Mouse (Mus musculus) left cerebral cortex, adult 2 months (tissue): ENCODE data around the gene Kng2. TPM values are rescaled to one million over a fixed set of nuclear protein-coding genes. Genes with fewer than 3 reads are reported as not detected.
"Not testable (repeated sequence)": the region's sequence is repeated elsewhere in the genome, so short reads cannot be mapped to it uniquely, and the experiment has no call there.

Experiments
- DNase-seq, 2 experiments: peaks; one replicate each; pipeline ENCODE4 v3.0.0; 2021 to 2022; ENCODE audit warnings: low spot score in 2 of 2, mixed read lengths in 1 of 2; ENCODE audit errors: extremely low spot score in 1 of 2
- H3K27ac ChIP-seq: fragments of 200-600 bp; 2 replicates; pipeline ENCODE4 v1.8.1; 2022
- H3K4me3 ChIP-seq: fragments of 200-600 bp; 2 replicates; pipeline ENCODE4 v1.8.1; 2022
- CTCF ChIP-seq: fragments of 200-600 bp; IDR thresholded peaks from 2 replicates; pipeline ENCODE4 v1.8.1; 2022; ENCODE audit warnings: antibody characterized with exemption, mild to moderate bottlenecking, moderate library complexity
- intact Hi-C: fragments of 180-260 bp; cut with DNase I; formaldehyde crosslinking; loops from one replicate; pipeline ENCODE4 v1.15.1; 2025
- total RNA-seq, 2 experiments: library from RNA; stranded (reverse); gene quantifications; 2 replicates each; pipeline ENCODE4 v1.2.3; 2021

The Kng2 gene
- total RNA-seq, 2 experiments from 2014 or later, result not detected

DNA sequence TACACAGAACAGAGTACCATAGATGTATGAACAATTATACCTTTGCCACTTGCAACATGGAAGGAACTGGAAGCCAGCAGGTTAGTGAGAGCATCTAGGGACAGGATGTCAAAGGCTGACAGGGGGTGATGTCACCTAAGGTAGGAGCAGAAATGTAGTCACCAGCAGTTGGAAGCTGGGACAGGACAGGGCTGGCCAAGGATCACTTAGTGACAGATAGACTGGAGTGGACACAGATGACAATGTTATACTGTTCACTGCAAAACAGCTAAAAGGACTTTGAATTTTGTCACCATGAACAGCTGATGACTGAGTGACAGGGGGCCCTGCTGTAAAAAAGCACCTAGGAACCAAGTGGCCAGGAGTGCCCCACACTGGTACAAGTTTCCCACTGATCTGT lies 2.7 kb downstream of the Kng2 start:
- no peak for TF ChIP-seq CTCF
- no peak overlapping the region for H3K27ac ChIP-seq
- H3K4me3 ChIP-seq, result no peak overlapping the region
- intact Hi-C loops, result no loop called here
- DNase-seq, result no peak

DNA sequence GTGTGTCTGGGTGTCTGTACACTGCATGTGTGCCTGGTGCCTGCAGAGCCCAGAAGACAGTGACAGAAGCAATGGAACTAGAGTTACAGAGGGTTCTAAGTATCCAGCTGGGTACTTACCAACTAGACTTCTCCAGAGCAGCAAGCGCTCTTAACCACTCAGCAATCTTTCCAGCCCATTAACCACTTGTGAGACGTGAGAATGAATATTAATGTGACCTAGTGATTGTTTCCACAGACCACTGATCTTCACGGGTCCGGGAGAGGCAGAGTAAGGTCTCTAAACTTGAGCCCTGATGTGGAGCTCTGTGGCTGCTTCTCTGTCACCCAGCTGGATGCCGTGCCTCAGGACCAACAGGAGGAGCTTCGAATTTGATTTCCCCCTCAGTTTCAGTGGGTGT lies 4.2 kb downstream of the Kng2 start:
- TF ChIP-seq CTCF, result no peak
- Histone ChIP-seq H3K4me3 (no peak overlapping the region), H3K27ac (no peak overlapping the region)
- no peak for DNase-seq
- intact Hi-C loops, result no loop called here

GRCm38 (mm10) chr16:23020571-23020970 lies 8.7 kb downstream of the Kng2 start:
- H3K4me3 ChIP-seq, H3K27ac ChIP-seq, intact Hi-C loops, DNase-seq: not testable (repeated sequence)

DNA sequence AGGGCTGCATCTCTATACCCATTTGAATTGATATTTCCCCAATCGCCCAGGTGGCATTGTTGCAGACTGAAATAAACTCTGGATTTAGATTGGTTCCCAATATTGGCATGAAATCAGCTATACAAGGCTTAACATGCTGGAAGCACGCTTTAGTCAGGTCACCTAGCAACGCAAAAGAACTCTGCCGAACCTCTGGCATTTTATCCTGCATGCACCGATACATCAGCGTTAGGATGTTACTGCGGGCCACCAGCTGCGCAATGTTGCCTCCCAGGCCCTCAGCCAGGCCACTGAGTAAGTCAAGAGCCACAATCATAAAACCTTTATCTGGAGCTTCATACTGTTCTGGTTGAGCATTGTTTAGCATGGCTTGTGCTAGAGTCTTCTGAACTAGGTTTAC lies 14.6 kb downstream of the Kng2 start:
- DNase-seq, H3K4me3 ChIP-seq, H3K27ac ChIP-seq, intact Hi-C loops: not testable (repeated sequence)

DNA sequence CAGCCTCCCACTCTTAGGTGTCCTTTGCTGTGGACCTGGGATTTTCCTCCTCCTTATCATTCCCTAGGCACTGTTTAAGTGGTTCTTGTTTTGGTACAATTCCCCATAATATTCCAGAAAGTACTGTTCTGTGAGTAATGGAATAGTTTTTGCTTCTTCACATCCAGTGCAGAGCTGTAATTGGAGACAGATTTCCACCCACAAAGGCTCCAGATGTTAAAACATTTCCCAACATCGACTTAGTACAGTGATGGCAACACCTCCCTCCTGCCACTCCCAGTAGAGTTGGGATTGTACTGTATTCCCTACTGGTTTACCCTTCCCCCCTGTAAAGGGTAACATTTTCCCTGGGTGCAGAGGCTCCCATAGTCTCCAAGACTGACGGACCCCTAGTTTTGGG lies 15.5 kb downstream of the Kng2 start:
- intact Hi-C loops, H3K4me3 ChIP-seq: not testable (repeated sequence)

DNA sequence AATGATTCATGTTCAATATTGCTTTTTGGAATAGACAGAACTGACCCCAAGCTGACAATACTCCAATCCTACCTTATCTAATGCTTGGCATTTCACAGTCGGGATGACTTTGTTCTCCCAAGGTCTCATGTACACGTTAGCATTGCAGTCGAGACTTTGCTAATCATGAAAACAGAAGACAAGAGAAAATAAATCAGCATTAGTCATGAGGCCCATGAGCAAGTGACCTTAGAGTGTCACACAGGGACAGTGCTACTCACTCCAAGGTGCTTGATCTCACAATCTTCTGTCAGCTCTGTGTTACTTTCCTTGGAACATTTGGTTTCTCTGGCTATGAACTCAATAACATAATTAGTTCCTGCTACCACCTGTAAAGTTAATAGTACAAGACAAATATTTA lies 32.3 kb downstream of the Kng2 start:
- H3K4me3 ChIP-seq, DNase-seq, intact Hi-C loops, H3K27ac ChIP-seq: not testable (repeated sequence)

More for the DNA sequence above, 15.5 kb downstream of the Kng2 start:
- H3K27ac ChIP-seq, DNase-seq: not testable (repeated sequence)

DNA sequence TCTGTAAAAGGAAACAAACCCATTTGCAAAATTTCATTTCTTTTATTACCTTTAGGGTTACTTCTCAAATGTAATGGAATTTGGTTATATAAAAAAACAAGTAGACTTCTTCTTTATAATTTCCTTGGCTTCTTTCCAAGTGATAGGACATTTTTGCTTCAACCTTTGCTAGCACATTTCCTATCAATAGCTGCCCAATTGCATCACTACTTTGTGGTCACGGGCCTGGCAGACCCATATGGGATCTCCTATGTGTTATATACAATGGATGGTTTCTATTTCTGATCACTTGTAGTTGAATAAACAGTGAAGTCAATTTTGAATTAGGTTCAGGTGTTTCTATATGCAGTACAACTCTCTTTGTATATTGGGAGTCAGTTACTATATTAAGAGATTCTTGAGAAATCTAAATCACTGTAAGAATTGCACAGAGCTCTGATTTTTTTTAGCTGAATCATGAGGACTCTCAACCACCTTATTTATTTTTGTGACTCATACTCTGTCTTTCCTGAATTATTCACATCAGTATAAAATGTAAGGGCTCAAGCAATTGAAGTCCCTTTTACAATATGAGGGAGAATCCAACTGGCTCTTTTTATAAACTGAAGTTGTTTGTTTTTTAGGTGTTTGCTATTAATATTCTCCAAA lies 61.8 kb downstream of the Kng2 start:
- intact Hi-C loops, result no loop called here
- no peak for DNase-seq
- no peak for TF ChIP-seq CTCF
- no peak overlapping the region for H3K4me3 ChIP-seq
- H3K27ac ChIP-seq, result no peak overlapping the region

DNA sequence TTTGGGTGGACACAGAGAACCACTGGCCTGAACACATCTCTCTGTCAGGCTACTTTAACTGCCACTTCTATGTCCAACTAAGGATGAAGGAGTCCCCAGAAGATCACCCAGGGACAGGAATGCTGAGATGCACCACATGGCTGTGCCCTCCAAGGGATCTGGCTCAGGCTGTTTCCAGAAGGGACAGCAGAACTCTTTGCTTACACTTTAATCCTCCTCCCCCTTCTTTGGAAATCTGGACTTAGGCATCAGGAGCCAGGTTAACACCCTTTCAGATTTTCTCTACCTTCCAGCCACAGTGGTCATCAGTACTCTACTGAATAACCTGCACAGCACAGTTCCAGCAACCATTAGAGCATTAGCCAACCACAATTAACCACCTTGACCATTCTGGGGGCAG lies 66.0 kb downstream of the Kng2 start:
- Histone ChIP-seq H3K27ac (no peak overlapping the region), H3K4me3 (no peak overlapping the region)
- intact Hi-C loops, result no loop called here
- TF ChIP-seq CTCF, result no peak
- no peak for DNase-seq

DNA sequence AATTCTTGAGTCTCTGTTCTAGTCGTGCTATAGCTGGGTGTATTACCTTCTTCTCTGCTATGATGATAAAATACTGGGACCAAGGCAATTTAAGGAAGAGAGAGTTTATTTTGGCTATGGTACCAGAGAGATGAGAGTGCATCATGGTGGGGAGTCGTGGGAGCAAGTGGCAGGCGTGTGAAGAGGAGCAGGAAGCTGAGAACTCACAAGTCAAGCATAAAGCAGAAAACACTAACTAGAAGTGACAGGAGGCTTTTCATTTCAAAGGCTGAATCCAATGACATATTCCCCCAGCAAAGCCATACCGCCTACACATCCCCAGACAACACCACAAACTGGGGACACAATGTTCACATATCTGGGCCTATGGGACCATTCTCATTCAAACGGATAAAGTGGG lies 67.0 kb downstream of the Kng2 start:
- no peak overlapping the region for H3K4me3 ChIP-seq
- intact Hi-C loops, result no loop called here
- TF ChIP-seq CTCF, result no peak

GRCm38 (mm10) chr16:22961073-22961472 lies 68.2 kb downstream of the Kng2 start:
- Histone ChIP-seq H3K4me3 (no peak overlapping the region), H3K27ac (no peak overlapping the region)
- no peak for DNase-seq
- intact Hi-C loops, result no loop called here
- no peak for TF ChIP-seq CTCF

More for the DNA sequence above, 67.0 kb downstream of the Kng2 start:
- DNase-seq, result no peak
- no peak overlapping the region for H3K27ac ChIP-seq

GRCm38 (mm10) chr16:22956085-22956439 lies 73.2 kb downstream of the Kng2 start:
- Histone ChIP-seq H3K4me3 (no peak overlapping the region), H3K27ac (no peak overlapping the region)
- no peak for DNase-seq
- intact Hi-C loops, result no loop called here
- TF ChIP-seq CTCF, result no peak

DNA sequence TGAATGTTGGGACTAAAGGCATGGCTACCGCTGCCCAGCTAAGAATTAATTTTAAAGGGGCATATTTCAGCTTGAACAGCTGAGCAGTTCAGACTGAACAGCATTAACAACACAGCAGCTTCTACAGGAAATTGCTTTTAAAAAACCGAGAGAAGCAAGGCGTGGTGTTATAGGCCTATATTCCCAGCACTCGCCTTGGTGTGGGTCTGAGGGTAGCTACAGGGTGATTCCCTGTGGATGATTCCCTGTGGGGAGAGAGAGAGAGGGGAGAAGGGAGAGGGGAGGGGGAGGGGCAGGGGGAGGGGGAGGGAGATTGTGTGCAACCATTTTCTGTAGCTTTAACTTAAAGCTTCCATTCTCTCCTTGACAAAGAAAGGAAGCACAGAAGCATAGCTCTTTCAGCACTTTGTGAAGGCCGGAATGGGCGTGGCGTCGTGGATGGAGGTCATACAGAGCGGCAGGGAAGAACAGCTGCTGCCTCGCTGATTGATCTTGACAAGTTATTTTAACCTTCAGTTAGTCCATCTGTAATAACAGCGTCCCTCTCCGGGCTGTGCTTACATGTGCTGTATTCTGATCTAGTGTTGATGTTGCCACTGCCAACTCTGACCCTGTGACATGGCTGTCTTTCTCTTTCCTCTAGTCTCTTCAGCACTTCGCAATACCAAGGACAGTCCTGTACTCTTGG lies 73.7 kb downstream of the Kng2 start:
- Histone ChIP-seq H3K27ac (no peak overlapping the region), H3K4me3 (no peak overlapping the region)
- no peak for TF ChIP-seq CTCF
- intact Hi-C loops, result no loop called here
- no peak for DNase-seq

DNA sequence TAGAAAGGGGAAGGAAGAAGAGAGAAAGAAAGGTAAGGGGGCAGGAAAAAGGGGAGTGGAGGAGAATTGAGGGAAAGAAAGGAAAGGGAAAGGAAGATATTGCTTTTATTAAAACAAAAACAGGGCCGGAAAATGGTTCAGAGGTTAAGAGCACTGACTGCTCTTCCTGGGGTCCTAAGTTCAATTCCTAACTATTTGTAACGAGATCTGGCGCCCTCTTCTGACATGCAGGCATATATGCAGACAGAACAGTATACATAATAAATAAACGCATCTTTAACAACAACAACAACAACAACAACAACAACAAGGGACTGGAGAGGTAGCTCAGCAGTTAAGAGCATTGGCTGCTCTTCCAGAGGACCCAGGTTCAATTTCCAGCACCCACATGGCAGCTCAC lies 76.2 kb downstream of the Kng2 start:
- Histone ChIP-seq H3K4me3 (no peak overlapping the region), H3K27ac (no peak overlapping the region)
- TF ChIP-seq CTCF, result peak; percentile 25
- no peak for DNase-seq
- intact Hi-C loops, result loop anchor here (5.0 kb wide), 1 partner anchor 76 kb away; no protein-coding TSS in a partner anchor
